Mouse (Mus musculus) stomach, postnatal 0 days (tissue): Measurements from ENCODE around the gene Ranbp9. TPM values are rescaled to one million over a fixed set of nuclear protein-coding genes. Genes with fewer than 3 reads are reported as not detected.
A peak's percentile ranks its signal among the peaks of the same experiment; 100 is the strongest.

Source experiments
- ATAC-seq: fragments of 200-750 bp; cut with Nextera tagmentation; 2 replicates; pipeline ENCODE4 v1.8.0; 2017; ENCODE audit not compliant: low FRiP score, low TSS enrichment
- DNase-seq: peaks from one replicate; pipeline ENCODE4 v3.0.0-alpha.2; 2016; ENCODE audit warnings: low spot score
- H3K27ac ChIP-seq: fragments of 300-500 bp; sonication (generic); replicated peaks from 2 replicates; pipeline ENCODE4 v1.5.1; 2014; ENCODE audit warnings: mild to moderate bottlenecking, control low read depth
- H3K27me3 ChIP-seq: fragments of 300-500 bp; sonication (generic); 2 replicates; pipeline ENCODE4 v1.6.1; 2014; ENCODE audit warnings: low read length; ENCODE audit not compliant: control insufficient read depth, insufficient read depth
- H3K36me3 ChIP-seq: fragments of 300-500 bp; sonication (generic); 2 replicates; pipeline ENCODE4 v1.6.1; 2014; ENCODE audit warnings: low read length, mixed read lengths; ENCODE audit not compliant: control insufficient read depth, insufficient read depth
- H3K4me1 ChIP-seq: fragments of 300-500 bp; sonication (generic); replicated peaks from 2 replicates; pipeline ENCODE4 v1.6.1; 2014; ENCODE audit warnings: antibody characterized with exemption; ENCODE audit not compliant: control insufficient read depth, insufficient read depth
- H3K4me2 ChIP-seq: fragments of 300-500 bp; sonication (generic); replicated peaks from 2 replicates; pipeline ENCODE4 v1.6.1; 2014; ENCODE audit warnings: low read depth, mild to moderate bottlenecking, control low read depth, moderate library complexity
- H3K4me3 ChIP-seq: fragments of 300-500 bp; sonication (generic); 2 replicates; pipeline ENCODE4 v1.5.1; 2014; ENCODE audit warnings: low read depth, low read length, control low read depth
- H3K9ac ChIP-seq: fragments of 300-500 bp; sonication (generic); 2 replicates; pipeline ENCODE4 v1.6.1; 2014; ENCODE audit warnings: mild to moderate bottlenecking, low read length, control low read depth, mixed read lengths
- H3K9me3 ChIP-seq: fragments of 300-500 bp; sonication (generic); 2 replicates; pipeline ENCODE4 v1.6.1; 2016; ENCODE audit warnings: low read length; ENCODE audit not compliant: control insufficient read depth
- CTCF ChIP-seq: IDR thresholded peaks from 2 replicates; pipeline ENCODE4 v1.5.1; 2016; ENCODE audit warnings: antibody characterized with exemption, low read depth, mild to moderate bottlenecking, moderate library complexity
- EP300 ChIP-seq: optimal IDR thresholded peaks from 2 replicates; pipeline ENCODE3; 2016; ENCODE audit warnings: antibody characterized with exemption
- WGBS: fragments of 180-500 bp; shearing (Covaris S2); extraction: QIAGEN DNeasy Blood & Tissue Kit; methylation state at CpG from one replicate; pipeline ENCODE4 v1.1.7; 2014; 5-methylcytosine and 5-hydroxymethylcytosine counted together
- polyA plus RNA-seq: library from polyadenylated mRNA; unstranded; fragments of >200 nt; fragmentation: Nextera tagmentation; extraction: Ambion mirVana; gene quantifications from 2 replicates; pipeline ENCODE4 v1.2.1, GENCODE M21; 2015

Gene Ranbp9
- polyA plus RNA-seq, 1 experiment from 2014 or later, result 7.1 TPM

- TF ChIP-seq EP300 (no peak), CTCF (no peak)
- H3K4me1 ChIP-seq, result no peaks in the 10 kb centered on the region
- peak overlapping the region; percentile 92 for H3K4me3 ChIP-seq
- H3K9ac ChIP-seq, result peak overlapping the region; percentile 99
- peak overlapping the region; percentile 74 for H3K4me2 ChIP-seq
- DNase-seq (peak; percentile 47), ATAC-seq (peak; percentile 35; the same call in 1 of the 2 replicates)
- H3K27ac ChIP-seq, result peak overlapping the region; percentile 100
- H3K36me3 ChIP-seq, result no peaks in the 10 kb centered on the region
- no peaks in the 10 kb centered on the region for H3K27me3 ChIP-seq
- under 1% methylated on average over 36 of the region's 36 CpGs for whole genome bisulfite sequencing
- H3K9me3 ChIP-seq, result no peaks in the 10 kb centered on the region
These were observed 1.1 kb downstream of the Ranbp9 start for GRCm38 (mm10) chr13:43479767-43480571.

- ATAC-seq, result no peak
- Histone ChIP-seq H3K9ac (peak overlapping the region; percentile 99), H3K27me3 (no peaks in the 10 kb centered on the region), H3K36me3 (no peaks in the 10 kb centered on the region), H3K4me2 (peak overlapping the region; percentile 74), H3K4me3 (peak overlapping the region; percentile 92), H3K9me3 (no peaks in the 10 kb centered on the region), H3K4me1 (no peaks in the 10 kb centered on the region), H3K27ac (peak overlapping the region; percentile 36; the same call in 1 of the 2 replicates)
- DNase-seq, result no peak
- TF ChIP-seq CTCF, result no peak
- TF ChIP-seq EP300, result no peak
- WGBS, result 2% methylated on average over 6 of the region's 6 CpGs
These were observed 1.9 kb downstream of the Ranbp9 start for GRCm38 (mm10) chr13:43479024-43479705.

GRCm38 (mm10) chr13:43478586-43478985 lies 2.5 kb downstream of the Ranbp9 start:
- peak overlapping the region; percentile 36; the same call in 1 of the 2 replicates for H3K27ac ChIP-seq
- H3K27me3 ChIP-seq, result no peaks in the 10 kb centered on the region
- no peaks in the 10 kb centered on the region for H3K9me3 ChIP-seq
- ATAC-seq, result no peak
- WGBS, result 7% methylated on average over 8 of the region's 8 CpGs
- peak overlapping the region; percentile 74 for H3K4me2 ChIP-seq
- TF ChIP-seq CTCF, result no peak
- no peak for TF ChIP-seq EP300
- H3K36me3 ChIP-seq, result no peaks in the 10 kb centered on the region
- H3K9ac ChIP-seq, result 0 out of 2 replicates have a peak overlapping the region, but pooled peaks have one; percentile 45
- H3K4me1 ChIP-seq, result no peaks in the 10 kb centered on the region
- H3K4me3 ChIP-seq, result peak overlapping the region; percentile 34
- peak; percentile 30 for DNase-seq

- DNase-seq, result no peak
- Histone ChIP-seq H3K9me3 (no peaks in the 10 kb centered on the region), H3K4me1 (no peaks in the 10 kb centered on the region), H3K9ac (no peak overlapping the region), H3K27ac (no peak overlapping the region), H3K4me3 (no peak overlapping the region), H3K4me2 (no peak overlapping the region), H3K27me3 (no peaks in the 10 kb centered on the region), H3K36me3 (no peaks in the 10 kb centered on the region)
- 79% methylated on average over 3 of the region's 3 CpGs for WGBS
- no peak for TF ChIP-seq EP300
- TF ChIP-seq CTCF, result no peak
- ATAC-seq, result no peak
These were observed 3.9 kb downstream of the Ranbp9 start for GRCm38 (mm10) chr13:43477098-43477697.

- 51% methylated on average over 7 of the region's 7 CpGs for WGBS
- ATAC-seq, result no peak
- no peak overlapping the region for H3K4me3 ChIP-seq
These were observed 4.9 kb downstream of the Ranbp9 start for GRCm38 (mm10) chr13:43476226-43476625.

More at GRCm38 (mm10) chr13:43476226-43476625, 4.9 kb downstream of the Ranbp9 start:
- Histone ChIP-seq H3K4me1 (no peaks in the 10 kb centered on the region), H3K4me2 (no peak overlapping the region), H3K36me3 (no peaks in the 10 kb centered on the region), H3K27me3 (no peaks in the 10 kb centered on the region), H3K9ac (no peak overlapping the region), H3K9me3 (no peaks in the 10 kb centered on the region), H3K27ac (no peak overlapping the region)
- no peak for TF ChIP-seq EP300
- TF ChIP-seq CTCF, result no peak
- DNase-seq, result no peak
